Mouse (Mus musculus) ES-Bruce4 (cell line): ENCODE data around the gene Rnf213.

ENCODE experiments used
- CTCF ChIP-seq: IDR thresholded peaks from one replicate; pipeline ENCODE4 v1.8.1; 2011; ENCODE audit warnings: low read depth, low read length
- POLR2A ChIP-seq: IDR thresholded peaks from one replicate; pipeline ENCODE4 v1.8.1; 2011; ENCODE audit warnings: low read length; ENCODE audit not compliant: insufficient read depth

DNA sequence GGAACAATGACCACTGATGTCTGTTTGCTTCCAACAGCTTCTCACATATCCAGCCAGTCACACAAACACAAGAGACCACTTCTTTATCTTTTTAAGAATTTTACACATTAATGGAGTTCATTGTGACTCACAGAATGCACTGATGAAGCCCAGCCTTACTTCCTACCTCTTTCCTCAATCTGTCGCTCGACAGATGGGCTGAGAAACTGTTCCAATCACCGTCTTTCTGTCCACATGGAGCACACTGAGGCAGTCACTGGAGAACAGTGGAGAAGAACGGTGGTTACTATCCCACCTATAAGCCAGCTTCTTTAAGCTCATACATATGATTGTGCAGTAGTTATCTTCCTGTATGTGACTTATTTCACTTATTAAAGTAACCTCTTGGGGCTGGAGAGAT lies 85.0 kb downstream of the Rnf213 start:
- no peak for TF ChIP-seq CTCF
- no peak for TF ChIP-seq POLR2A
